Mouse (Mus musculus) midbrain, postnatal 0 days (tissue): ENCODE measurements around the gene Gmcl1. TPM values are rescaled to one million over a fixed set of nuclear protein-coding genes. Genes with fewer than 3 reads are reported as not detected.

ENCODE experiments used
- ATAC-seq: fragments of 200-750 bp; cut with Nextera tagmentation; 2 replicates; pipeline ENCODE4 v1.8.0; 2017; ENCODE audit warnings: moderate number of reproducible peaks, mild to moderate bottlenecking, moderate TSS enrichment, moderate library complexity; ENCODE audit not compliant: low FRiP score
- DNase-seq: peaks from one replicate; pipeline ENCODE4 v3.0.0-alpha.2; 2015; ENCODE audit warnings: low spot score
- H3K27ac ChIP-seq: fragments of 300-500 bp; sonication (generic); 2 replicates; pipeline ENCODE4 v1.5.1; 2014; ENCODE audit warnings: low read depth, mild to moderate bottlenecking, low read length, mixed read lengths
- H3K27me3 ChIP-seq: fragments of 300-500 bp; sonication (generic); 2 replicates; pipeline ENCODE4 v1.6.1; 2014; ENCODE audit warnings: low read length, control low read depth, mixed read lengths; ENCODE audit not compliant: insufficient read depth
- H3K36me3 ChIP-seq: fragments of 300-500 bp; sonication (generic); 2 replicates; pipeline ENCODE4 v1.6.1; 2014; ENCODE audit warnings: low read length, control low read depth, mixed read lengths; ENCODE audit not compliant: insufficient read depth
- H3K4me1 ChIP-seq: fragments of 300-500 bp; sonication (generic); 2 replicates; pipeline ENCODE4 v1.6.1; 2014; ENCODE audit warnings: mild to moderate bottlenecking, control low read depth, antibody characterized with exemption, low read length, mixed read lengths; ENCODE audit not compliant: insufficient read depth
- H3K4me2 ChIP-seq: fragments of 300-500 bp; sonication (generic); 2 replicates; pipeline ENCODE4 v1.6.1; 2014; ENCODE audit warnings: low read depth, mild to moderate bottlenecking, low read length, mixed read lengths; ENCODE audit not compliant: poor library complexity, severe bottlenecking
- H3K4me3 ChIP-seq: fragments of 300-500 bp; sonication (generic); 2 replicates; pipeline ENCODE4 v1.5.1; 2014; ENCODE audit warnings: low read depth, mild to moderate bottlenecking, low read length, moderate library complexity
- H3K9ac ChIP-seq: fragments of 300-500 bp; sonication (generic); replicated peaks from 2 replicates; pipeline ENCODE4 v1.6.1; 2014; ENCODE audit warnings: mild to moderate bottlenecking, low read length, moderate library complexity, mixed read lengths; ENCODE audit not compliant: poor library complexity, severe bottlenecking
- H3K9me3 ChIP-seq: fragments of 300-500 bp; sonication (generic); 2 replicates; pipeline ENCODE4 v1.6.1; 2016; ENCODE audit warnings: low read length, control low read depth
- CTCF ChIP-seq: IDR thresholded peaks from 2 replicates; pipeline ENCODE4 v1.5.1; 2016; ENCODE audit warnings: antibody characterized with exemption, mild to moderate bottlenecking
- WGBS: fragments of 180-500 bp; shearing (Covaris S2); extraction: QIAGEN DNeasy Blood & Tissue Kit; methylation state at CpG from one replicate; pipeline ENCODE4 v1.1.7; 2014; 5-methylcytosine and 5-hydroxymethylcytosine counted together
- polyA plus RNA-seq: library from polyadenylated mRNA; unstranded; fragments of >200 nt; fragmentation: Nextera tagmentation; extraction: Ambion mirVana; gene quantifications from 2 replicates; pipeline ENCODE4 v1.2.1, GENCODE M21; 2015
- total RNA-seq: library from RNA; depleted of rRNA; stranded (reverse); fragments of >200 nt; gene quantifications from 2 replicates; pipeline ENCODE4 v1.2.3, GENCODE M21; 2014; rRNA removed

Gmcl1 gene
- total and polyA plus RNA-seq, 2 experiments from 2014 or later = 18.0 to 22.4 TPM

GRCm38 (mm10) chr6:86645551-86645950 is 87.6 kb downstream of the Gmcl1 start:
- no peak for ATAC-seq
- Histone ChIP-seq H3K9me3 (no peaks in the 10 kb centered on the region), H3K36me3 (peaks cover 26% of the 10 kb centered on the region), H3K27ac (no peak overlapping the region), H3K4me2 (no peak overlapping the region), H3K9ac (no peak overlapping the region), H3K4me1 (no peaks in the 10 kb centered on the region), H3K27me3 (no peaks in the 10 kb centered on the region), H3K4me3 (no peak overlapping the region)
- WGBS = 84% methylated on average over 4 of the region's 4 CpGs
- TF ChIP-seq CTCF = no peak
- no peak for DNase-seq

GRCm38 (mm10) chr6:86644775-86645400 is 88.3 kb downstream of the Gmcl1 start:
- H3K9me3 ChIP-seq = no peaks in the 10 kb centered on the region
- no peak overlapping the region for H3K4me2 ChIP-seq
- H3K4me3 ChIP-seq = no peak overlapping the region
- no peak for ATAC-seq
- TF ChIP-seq CTCF = no peak
- no peak overlapping the region for H3K9ac ChIP-seq
- DNase-seq = no peak
- no peaks in the 10 kb centered on the region for H3K27me3 ChIP-seq
- no peaks in the 10 kb centered on the region for H3K4me1 ChIP-seq
- 78% methylated on average over 3 of the region's 3 CpGs for WGBS
- no peak overlapping the region for H3K27ac ChIP-seq
- peaks cover 19% of the 10 kb centered on the region for H3K36me3 ChIP-seq

Other genes starting within 250 kb of the Gmcl1 start
- 51.7 and 72.8 TPM in 2 replicates for gene Pcbp1, start 207.1 kb downstream of the Gmcl1 start, total RNA-seq
- gene Pcbp1, start 207.1 kb downstream of the Gmcl1 start, polyA plus RNA-seq = 264 and 292 TPM in 2 replicates
- gene Asprv1, start 105.2 kb downstream of the Gmcl1 start, total RNA-seq = 2.0 and 4.2 TPM in 2 replicates
- 1.1 and 1.2 TPM in 2 replicates for gene Asprv1, start 105.2 kb downstream of the Gmcl1 start, polyA plus RNA-seq
- 12.7 and 16.1 TPM in 2 replicates for gene Mxd1, start 64.2 kb downstream of the Gmcl1 start, total RNA-seq
- gene Mxd1, start 64.2 kb downstream of the Gmcl1 start, polyA plus RNA-seq = 12.8 and 13.1 TPM in 2 replicates
- 33.4 and 43.1 TPM in 2 replicates for gene Snrnp27, start 48.9 kb downstream of the Gmcl1 start, total RNA-seq
- gene Snrnp27, start 48.9 kb downstream of the Gmcl1 start, polyA plus RNA-seq = 112 and 113 TPM in 2 replicates
- gene Anxa4, start 60.2 kb upstream of the Gmcl1 start, total RNA-seq = 3.6 and 3.9 TPM in 2 replicates
- gene Anxa4, start 60.2 kb upstream of the Gmcl1 start, polyA plus RNA-seq = 5.0 and 5.7 TPM in 2 replicates
- 74.4 and 79.2 TPM in 2 replicates for gene Aak1, start 116.1 kb upstream of the Gmcl1 start, total RNA-seq
- 29.1 and 41.8 TPM in 2 replicates for gene Aak1, start 116.1 kb upstream of the Gmcl1 start, polyA plus RNA-seq